In genomic region chr5:45144186-45144585, GRCm38 (mm10) we compare ENCODE assay signal across 28 mouse cellular contexts.
DNase-seq lines count a peak whose midpoint lies in the region; ATAC-seq and TF ChIP-seq lines count a peak whose summit lies in the region.
"Had no signal": no experiment of that assay in that cellular context is flagged by ENCODE, and none has a peak within 500 bp of the region (broad histone marks: within the 10 kb centered on the region; RNA-seq: fewer than 3 reads in every experiment).

No protein-coding gene starts in this region.

- peak; percentile 12 for TF ChIP-seq CTCF in left cerebral cortex, adult 2 months (IDR thresholded peaks at IDR 0.05)

- 86% methylated on average over 4 of the region's 4 CpGs for WGBS in midbrain, embryonic 15.5 days

- no peaks in the 10 kb centered on the region for H3K4me1 ChIP-seq in midbrain, embryonic 15.5 days
- H3K4me1 ChIP-seq: heart, embryonic 12.5 days; hindbrain, embryonic 15.5 days; limb, embryonic 12.5 days; liver, embryonic 15.5 days; neural tube, embryonic 15.5 days; stomach, embryonic 15.5 days had no signal

- no peaks in the 10 kb centered on the region for H3K9me3 ChIP-seq in midbrain, embryonic 15.5 days
- H3K9me3 ChIP-seq: heart, embryonic 12.5 days; hindbrain, embryonic 15.5 days; limb, embryonic 12.5 days; liver, embryonic 15.5 days; neural tube, embryonic 15.5 days; stomach, embryonic 15.5 days had no signal

- no peak overlapping the region for H3K9ac ChIP-seq in midbrain, embryonic 15.5 days
- H3K9ac ChIP-seq: heart, embryonic 12.5 days; hindbrain, embryonic 15.5 days; limb, embryonic 12.5 days; liver, embryonic 15.5 days; lung, embryonic 14.5 days; neural tube, embryonic 15.5 days; stomach, embryonic 15.5 days had no signal

- H3K4me3 ChIP-seq in left cerebral cortex, adult 2 months: no peak overlapping the region
- no peak overlapping the region for H3K4me3 ChIP-seq in midbrain, embryonic 15.5 days
- H3K4me3 ChIP-seq: erythroblast, embryonic 14.5 days; heart, adult 2 months; heart, embryonic 12.5 days; hindbrain, embryonic 15.5 days; limb, embryonic 12.5 days; liver, embryonic 15.5 days; neural tube, embryonic 15.5 days; stomach, embryonic 15.5 days had no signal

- ATAC-seq in midbrain, embryonic 15.5 days (replicated peaks): no peak
- ATAC-seq: inflammation-experienced regulatory T-cells, adult 6 months; Patski had no signal

- intact Hi-C loops in left cerebral cortex, adult 2 months (cut with DNase I): loop anchor here (5.0 kb wide), 1 partner anchor 88 kb away; no protein-coding TSS in a partner anchor
- intact Hi-C loops in left cerebral cortex, postnatal 4 days (cut with DNase I): no loop called here

- no peaks in the 10 kb centered on the region for H3K27me3 ChIP-seq in midbrain, embryonic 15.5 days (replicated peaks)
- H3K27me3 ChIP-seq: heart, embryonic 12.5 days; hindbrain, embryonic 15.5 days; limb, embryonic 12.5 days; liver, embryonic 15.5 days; neural tube, embryonic 15.5 days; Patski; stomach, embryonic 15.5 days had no signal

- no peak overlapping the region for H3K4me2 ChIP-seq in midbrain, embryonic 15.5 days
- H3K4me2 ChIP-seq: heart, embryonic 12.5 days; hindbrain, embryonic 15.5 days; limb, embryonic 12.5 days; liver, embryonic 15.5 days; lung, embryonic 14.5 days; neural tube, embryonic 15.5 days; stomach, embryonic 15.5 days had no signal

- peak overlapping the region; percentile 28; the same call in 1 of the 2 replicates for H3K27ac ChIP-seq in left cerebral cortex, adult 2 months
- H3K27ac ChIP-seq in midbrain, embryonic 15.5 days: no peak overlapping the region
- H3K27ac ChIP-seq: heart, adult 2 months; hindbrain, embryonic 15.5 days; limb, embryonic 12.5 days; liver, embryonic 15.5 days; neural tube, embryonic 15.5 days; stomach, embryonic 15.5 days had no signal

- DNase-seq in frontal cortex, adult 2 months (ENCODE audit: extremely low spot score in 1 of 2, low spot score in 1 of 2): peak; percentile 22 to 70
- DNase-seq in frontal cortex, postnatal 14 days (ENCODE audit: low spot score in 2 of 2): no peak
- no peak for DNase-seq in left cerebral cortex, adult 2 months (ENCODE audit: extremely low spot score in 1 of 2, low spot score in 2 of 2)
- no peak for DNase-seq in left cerebral cortex, postnatal 4 days
- peak; percentile 77 for DNase-seq in brain, adult 2 months (ENCODE audit: low read depth, low spot score)
- DNase-seq in spleen, postnatal 36 days (ENCODE audit: low spot score in 2 of 2): no peak
- DNase-seq: adrenal gland, postnatal 25 days; cerebellum, adult 2 months; cerebellum, postnatal 14 days; heart, adult 2 months; heart, postnatal 4 days; kidney, adult 11 months; kidney, postnatal 25 days; lung, embryonic 14.5 days; lung, postnatal 14 days; midbrain, embryonic 14.5 days; retina, postnatal 1 day; thymus, postnatal 25 days had no signal

- H3K36me3 ChIP-seq in midbrain, embryonic 15.5 days (replicated peaks): no peaks in the 10 kb centered on the region
- H3K36me3 ChIP-seq: heart, embryonic 12.5 days; hindbrain, embryonic 15.5 days; limb, embryonic 12.5 days; liver, embryonic 15.5 days; neural tube, embryonic 15.5 days; stomach, embryonic 15.5 days had no signal

Comparison
In these comparisons a context has a peak if more than half of its experiments do, and no peak if none do; other contexts are left out.
1. DNase-seq: peak in frontal cortex, adult 2 months (2 of 2) and brain, adult 2 months (single experiment); none in frontal cortex, postnatal 14 days (0 of 2), left cerebral cortex, adult 2 months (0 of 2), left cerebral cortex, postnatal 4 days (single experiment) and spleen, postnatal 36 days (0 of 2).